Mouse (Mus musculus): ENCODE measurements around the gene Lrrc56.

DNA sequence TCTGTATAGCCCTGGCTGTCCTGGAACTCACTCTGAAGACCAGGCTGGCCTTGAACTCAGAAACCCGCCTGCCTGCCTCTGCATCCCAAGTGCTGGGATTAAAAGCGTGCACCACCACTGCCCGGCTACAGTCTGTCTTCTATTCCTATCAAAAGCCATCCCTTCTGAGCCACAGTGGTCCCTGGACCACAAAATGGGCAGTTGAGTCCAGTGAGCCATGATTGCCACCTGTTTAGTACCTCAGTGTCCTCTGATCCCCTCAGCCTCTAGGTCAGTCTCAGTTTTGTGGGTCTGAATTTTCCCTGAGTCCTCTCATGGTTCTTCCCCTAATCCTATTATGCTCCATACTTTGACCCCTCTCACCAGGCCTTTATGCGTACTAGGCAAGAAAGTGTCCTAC, 33.8 kb downstream of the Lrrc56 start:
- TF ChIP-seq EP300 (IDR thresholded peaks at IDR 0.05; ENCODE audit: low read depth): no peak
- no peak for TF ChIP-seq CTCF (IDR thresholded peaks at IDR 0.05; ENCODE audit: low read depth)

Data from heart, postnatal 0 days (tissue).